Mouse (Mus musculus) cerebellum, adult (tissue): ENCODE data around the gene Drc3.
"Not testable (repeated sequence)": the region's sequence is repeated elsewhere in the genome, so short reads cannot be mapped to it uniquely, and the experiment has no call there.

Source experiments
- ATAC-seq: cut with Nextera tagmentation; 2 replicates; pipeline ENCODE4 v1.9.2; 2017; ENCODE audit warnings: mild to moderate bottlenecking, moderate library complexity, mixed read lengths; ENCODE audit not compliant: insufficient number of reproducible peaks, low FRiP score, low TSS enrichment

The Drc3 gene

GRCm38 (mm10) chr11:60385946-60386345, 32.8 kb downstream of the Drc3 start:
- no peak for ATAC-seq

- ATAC-seq = no peak
Observed at GRCm38 (mm10) chr11:60387944-60388343, 34.8 kb downstream of the Drc3 start.

GRCm38 (mm10) chr11:60391346-60391745, 38.2 kb downstream of the Drc3 start:
- no peak for ATAC-seq

- no peak for ATAC-seq
Observed at GRCm38 (mm10) chr11:60396546-60396945, 43.4 kb downstream of the Drc3 start.

GRCm38 (mm10) chr11:60397172-60397571, 44.0 kb downstream of the Drc3 start:
- no peak for ATAC-seq

- no peak for ATAC-seq
Observed at GRCm38 (mm10) chr11:60406606-60407005, 53.5 kb downstream of the Drc3 start.

GRCm38 (mm10) chr11:60412173-60412572, 59.0 kb downstream of the Drc3 start:
- ATAC-seq = no peak

- ATAC-seq = no peak
Observed at GRCm38 (mm10) chr11:60412921-60413320, 59.8 kb downstream of the Drc3 start.

GRCm38 (mm10) chr11:60416590-60416962, 63.4 kb downstream of the Drc3 start:
- ATAC-seq = no peak

GRCm38 (mm10) chr11:60416963-60417716, 64.0 kb downstream of the Drc3 start, which contains the start of gene Gid4:
Gene Gid4, plus strand, starts transcription at chr11:60417145.
- ATAC-seq = peak; percentile 84

GRCm38 (mm10) chr11:60417717-60418472, 64.8 kb downstream of the Drc3 start, which contains the start of gene Atpaf2:
Gene Atpaf2, minus strand, starts transcription at chr11:60418457.
- ATAC-seq = peak; percentile 41; the same call in 1 of the 2 replicates

- ATAC-seq = no peak
Observed at GRCm38 (mm10) chr11:60418473-60418803, 65.3 kb downstream of the Drc3 start.

- no peak for ATAC-seq
Observed at GRCm38 (mm10) chr11:60422046-60422668, 69.0 kb downstream of the Drc3 start.

- no peak for ATAC-seq
Observed at GRCm38 (mm10) chr11:60423006-60423405, 69.9 kb downstream of the Drc3 start.

GRCm38 (mm10) chr11:60426417-60426816, 73.3 kb downstream of the Drc3 start:
- no peak for ATAC-seq

GRCm38 (mm10) chr11:60427628-60428027, 74.5 kb downstream of the Drc3 start:
- no peak for ATAC-seq

GRCm38 (mm10) chr11:60433501-60433900, 80.4 kb downstream of the Drc3 start:
- no peak for ATAC-seq

GRCm38 (mm10) chr11:60435133-60435532, 82.0 kb downstream of the Drc3 start:
- ATAC-seq = no peak

- ATAC-seq = no peak
Observed at GRCm38 (mm10) chr11:60436618-60437017, 83.5 kb downstream of the Drc3 start.

- ATAC-seq = not testable (repeated sequence)
Observed at GRCm38 (mm10) chr11:60439621-60440020, 86.5 kb downstream of the Drc3 start.

GRCm38 (mm10) chr11:60440176-60440575, 87.0 kb downstream of the Drc3 start:
- ATAC-seq = no peak
